Mouse (Mus musculus) heart, adult 11 months (tissue): ENCODE measurements at regions not wholly inside any gene's neighbourhood (a gene's known extent, or its start where the extent isn't known, plus 50 kb on each side); places are given as distances from the start of the nearest gene placed in this dataset.

Source experiments
- DNase-seq: peaks from one replicate; pipeline ENCODE4 v3.0.0; 2022

DNA sequence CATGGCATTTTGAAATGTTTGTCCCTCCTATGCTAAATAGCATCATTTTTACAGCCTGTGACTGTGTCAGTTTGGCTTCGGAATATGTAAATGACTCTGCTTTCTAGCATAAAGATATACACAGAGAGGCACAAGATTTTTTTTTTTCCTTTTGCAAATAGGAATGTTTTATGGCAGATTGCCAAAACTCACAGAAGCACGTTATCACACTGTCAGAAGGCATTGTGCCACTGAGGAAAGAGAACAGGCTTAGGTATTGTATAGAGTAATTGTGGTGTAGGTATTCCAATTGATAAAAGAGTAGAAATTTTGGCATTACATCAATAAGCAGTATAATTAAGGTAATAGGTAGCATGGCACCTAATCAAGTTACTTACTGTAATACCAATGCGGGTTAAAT, 988.5 kb upstream of the Tenm2 start:
- DNase-seq: no peak

DNA sequence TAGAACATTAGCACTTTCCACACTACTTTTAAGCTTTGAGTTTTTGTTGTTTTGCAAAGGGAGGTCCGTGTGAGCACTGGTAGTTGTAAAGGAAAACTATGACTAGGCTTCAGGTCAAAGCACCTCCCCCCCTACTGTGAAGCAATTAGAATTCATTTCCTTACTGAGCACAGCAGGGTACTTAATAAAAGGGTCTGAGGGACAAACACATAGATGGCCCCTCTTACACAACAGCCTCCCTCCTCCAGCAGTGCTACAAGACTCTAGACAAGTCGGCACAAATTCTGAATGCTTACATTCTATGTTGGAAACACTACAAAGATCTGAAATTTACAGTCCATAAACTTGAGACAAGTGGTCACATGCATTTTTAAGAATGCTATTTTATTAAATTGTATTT, 967.6 kb upstream of the Tenm2 start:
- DNase-seq: no peak

DNA sequence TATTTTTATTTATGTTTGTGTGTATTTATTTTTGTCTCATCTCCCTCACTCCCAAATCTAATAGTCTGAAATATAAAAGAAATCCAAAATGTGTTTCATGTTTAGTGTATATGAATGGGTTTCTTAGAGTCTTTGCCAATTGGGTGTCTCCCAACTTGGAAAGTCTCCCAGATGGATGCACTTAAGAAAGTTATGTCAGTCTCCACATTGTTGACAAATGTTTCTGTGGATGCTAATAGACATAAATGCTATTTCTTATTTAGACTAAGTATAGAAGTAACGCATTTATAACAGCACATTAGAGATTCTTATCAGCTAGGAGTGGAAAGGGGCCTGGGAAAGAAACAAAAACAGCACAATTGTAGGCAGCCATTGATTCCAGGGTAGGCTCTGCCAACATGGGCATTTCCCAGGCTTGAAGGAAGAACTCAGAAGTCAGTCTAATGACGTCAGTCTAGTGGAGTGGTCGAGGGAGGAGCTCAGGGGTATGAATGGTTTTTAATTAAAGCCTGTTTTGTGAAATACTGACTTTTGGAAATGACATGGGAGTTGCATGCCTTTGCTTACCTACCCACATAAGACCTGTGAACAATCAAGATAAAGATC, 965.5 kb upstream of the Tenm2 start:
- no peak for DNase-seq

DNA sequence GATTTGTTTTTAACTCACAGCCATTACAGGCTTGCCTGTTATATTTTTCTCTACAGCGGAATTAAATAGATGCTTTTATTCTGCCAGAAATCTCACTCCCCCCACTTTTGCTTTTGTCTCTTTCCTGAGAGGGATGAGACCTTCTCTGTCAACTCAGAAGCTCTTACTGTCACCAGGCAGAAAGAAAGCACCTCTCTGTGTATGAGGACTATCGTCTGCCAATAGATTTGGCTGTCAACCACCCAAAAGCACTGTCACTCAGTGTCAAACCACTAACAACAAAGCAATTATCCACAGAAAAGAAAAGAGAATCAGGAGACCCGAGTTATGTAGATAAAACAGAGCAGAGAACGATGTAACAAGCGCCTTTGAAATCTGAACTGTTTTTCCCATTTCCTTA, 958.0 kb upstream of the Tenm2 start:
- DNase-seq: no peak

DNA sequence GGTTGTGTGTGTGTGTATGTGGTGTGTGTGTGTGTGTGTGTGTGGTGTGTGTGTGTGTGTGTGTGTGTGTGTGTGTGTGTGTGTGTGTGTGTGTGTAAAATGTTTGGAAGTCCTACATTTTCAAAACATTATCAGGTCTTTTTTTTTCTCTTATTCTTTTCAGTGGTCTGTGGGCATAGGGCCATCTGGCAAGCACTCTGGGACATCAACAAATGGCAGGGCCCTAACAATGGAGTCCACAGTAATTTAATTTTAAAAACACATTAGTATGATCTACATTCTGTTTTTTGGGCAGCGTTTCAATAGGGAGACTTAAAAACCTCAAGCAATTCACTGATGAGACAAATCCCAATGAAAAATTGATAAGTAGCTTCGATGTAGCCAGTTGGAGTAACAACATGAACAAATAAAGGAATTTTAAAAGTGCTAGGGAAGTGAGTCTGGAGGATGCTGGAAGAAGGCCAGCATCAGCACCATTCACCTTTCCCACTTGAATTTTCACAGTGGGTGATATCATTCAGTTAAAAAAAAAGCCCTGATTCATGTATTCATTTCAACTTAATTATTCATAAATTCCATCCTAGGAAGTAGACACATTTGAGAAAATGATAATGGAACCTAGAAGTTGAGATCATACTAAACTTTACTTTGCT, 956.3 kb upstream of the Tenm2 start:
- no peak for DNase-seq

DNA sequence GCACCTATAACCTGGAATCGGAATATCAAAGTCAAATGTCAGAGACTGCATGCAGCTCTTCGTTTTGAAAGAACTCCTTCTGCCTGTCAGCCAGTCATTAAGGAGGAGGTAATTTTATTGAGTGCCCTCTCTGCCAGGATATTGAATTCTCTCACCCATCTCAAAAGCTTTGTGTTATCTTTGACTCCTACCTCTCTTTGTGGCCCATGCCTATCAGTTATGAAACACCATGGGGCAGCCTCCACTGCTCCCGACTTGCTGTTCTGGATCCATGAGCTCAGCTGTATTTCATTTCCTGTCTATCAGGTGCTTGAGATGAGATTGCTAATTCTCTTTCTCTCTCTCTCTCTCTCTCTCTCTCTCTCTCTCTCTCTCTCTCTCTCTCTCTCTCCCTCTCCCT, 955.7 kb upstream of the Tenm2 start:
- DNase-seq: no peak

DNA sequence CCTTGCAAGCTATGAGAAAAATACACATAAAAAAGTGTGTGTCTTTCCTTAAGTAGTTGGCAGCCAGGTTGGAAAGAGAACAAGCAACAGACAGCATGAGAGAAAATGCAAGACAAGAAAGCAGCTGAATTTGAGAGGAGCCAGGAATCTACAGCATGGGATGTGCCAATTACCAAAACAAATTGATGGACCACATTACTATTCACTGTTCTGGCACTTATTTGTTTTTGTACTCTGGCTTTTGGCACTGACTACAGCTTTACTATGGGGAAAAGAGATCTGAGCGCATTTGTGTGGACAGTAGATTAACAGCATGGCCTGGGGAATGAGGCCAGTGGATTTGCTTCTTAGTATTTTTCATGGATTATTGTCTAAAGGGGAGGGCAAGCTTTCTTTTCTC, 935.0 kb upstream of the Tenm2 start:
- DNase-seq: no peak

DNA sequence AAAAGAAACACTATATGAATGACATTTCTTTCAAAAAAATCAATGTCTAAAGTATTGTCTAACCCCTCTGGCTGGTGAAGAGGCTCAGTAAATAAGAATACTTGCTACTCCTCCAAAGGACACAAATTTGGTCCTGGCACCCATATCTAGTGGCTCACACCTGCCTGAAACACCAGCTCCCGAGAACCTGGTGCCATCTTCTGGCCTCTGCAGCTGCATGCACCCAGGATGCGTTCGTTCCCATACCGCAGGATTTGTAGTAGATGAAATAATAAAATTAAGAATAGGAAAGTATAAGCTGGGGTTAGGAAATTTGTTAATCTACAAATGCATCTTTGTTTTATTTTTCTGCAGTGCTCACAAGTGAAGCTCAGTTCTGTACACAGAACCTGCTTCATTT, 922.5 kb upstream of the Tenm2 start:
- DNase-seq: no peak

DNA sequence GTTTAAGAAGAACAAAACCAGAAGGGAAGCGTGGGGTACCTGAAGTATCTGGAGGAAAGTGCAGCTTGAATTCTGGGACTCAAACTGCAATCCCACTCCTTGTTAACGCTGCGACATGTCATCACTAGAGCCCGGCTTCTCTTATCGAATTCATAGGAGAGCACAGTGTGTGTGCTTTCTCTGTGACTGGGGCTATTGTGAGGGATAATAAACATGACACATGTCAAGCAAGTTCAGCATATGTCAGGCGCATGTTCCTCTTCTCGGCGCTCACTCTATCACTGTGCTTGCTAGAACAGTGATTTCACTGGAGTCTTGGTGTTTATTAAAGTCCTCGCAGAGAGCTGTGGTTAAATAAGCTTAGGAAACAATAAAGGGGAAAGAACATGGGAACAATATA, 921.2 kb upstream of the Tenm2 start:
- no peak for DNase-seq

DNA sequence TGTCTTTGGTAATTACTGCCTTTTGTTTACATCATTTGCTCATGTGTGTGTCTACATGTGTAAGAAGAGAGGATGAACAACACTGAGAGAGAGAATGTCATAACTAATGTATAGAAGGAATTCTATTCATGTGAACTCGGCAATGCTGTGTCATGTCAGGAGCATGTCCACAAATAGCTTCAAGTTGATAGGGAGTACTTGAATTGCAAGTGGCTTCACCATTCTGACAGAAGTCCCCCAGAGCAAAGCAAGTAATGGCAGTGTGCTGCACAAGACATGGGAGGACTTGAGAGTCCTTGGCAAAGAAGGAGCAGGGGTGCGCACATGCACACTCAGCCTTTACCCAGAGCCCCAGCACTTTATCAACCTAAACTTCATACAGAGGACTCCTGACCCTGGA, 919.9 kb upstream of the Tenm2 start:
- DNase-seq: no peak

DNA sequence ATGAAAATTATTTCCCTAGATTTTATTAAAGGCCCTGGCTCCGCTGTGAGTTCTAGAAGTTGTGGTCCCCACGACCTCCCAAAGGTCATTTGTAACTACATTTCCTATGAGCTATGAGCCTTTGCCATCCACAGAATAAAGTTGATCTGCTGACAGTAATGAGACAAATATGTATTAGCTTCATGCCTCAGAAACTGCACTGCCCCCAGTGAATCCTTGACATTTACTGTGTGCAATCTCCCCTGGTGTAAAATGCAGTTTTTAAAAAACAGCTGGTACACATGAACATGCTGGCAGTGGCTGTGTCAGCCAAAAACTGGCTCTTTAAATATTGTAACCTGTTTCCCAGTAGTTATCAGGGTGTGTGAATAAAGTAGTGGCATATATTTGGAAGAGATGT, 907.7 kb upstream of the Tenm2 start:
- DNase-seq: no peak

DNA sequence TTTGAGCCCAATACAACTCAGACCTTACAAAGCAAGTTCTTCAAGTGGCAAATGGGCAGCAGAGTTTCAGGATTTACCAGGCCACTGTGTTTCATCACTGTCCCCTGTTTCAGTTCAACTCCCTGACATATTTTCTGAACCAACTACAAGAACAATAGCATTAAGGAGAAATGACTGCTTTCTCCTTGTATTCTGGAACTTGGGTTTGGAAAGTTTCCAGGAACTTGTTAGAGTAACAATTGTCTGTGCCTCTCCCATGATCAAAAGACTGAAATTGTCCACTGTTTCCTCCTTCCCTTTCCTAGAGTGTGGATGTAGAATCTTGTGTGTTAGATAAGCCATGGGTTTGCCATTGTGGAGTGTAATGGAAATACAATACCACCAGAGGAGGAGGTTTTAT, 893.1 kb upstream of the Tenm2 start:
- DNase-seq: no peak

DNA sequence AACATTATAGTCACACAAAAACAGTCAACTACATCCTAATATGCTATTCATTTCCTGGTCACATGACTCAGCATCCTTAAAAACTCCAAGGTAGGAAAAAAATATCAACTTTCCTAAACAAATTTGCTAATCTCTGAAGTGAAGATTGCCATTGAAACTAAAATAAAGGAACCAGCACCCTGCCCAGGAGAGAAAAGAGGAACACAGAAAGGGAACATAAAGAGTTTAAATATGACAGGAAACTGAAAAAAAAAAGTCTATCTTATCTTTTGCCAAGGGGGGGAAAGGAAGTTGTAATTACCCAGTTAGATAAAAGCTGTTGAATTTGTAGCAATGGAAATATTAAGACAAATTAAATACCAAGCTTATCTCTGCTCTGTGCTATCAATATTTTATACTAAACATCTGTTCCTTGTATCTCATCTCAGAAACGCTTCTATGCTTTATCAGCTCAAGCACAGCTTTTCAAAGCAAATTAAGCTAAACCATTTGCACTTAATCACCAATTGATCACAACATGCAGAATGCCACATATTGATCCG, 888.1 kb upstream of the Tenm2 start:
- DNase-seq: no peak

DNA sequence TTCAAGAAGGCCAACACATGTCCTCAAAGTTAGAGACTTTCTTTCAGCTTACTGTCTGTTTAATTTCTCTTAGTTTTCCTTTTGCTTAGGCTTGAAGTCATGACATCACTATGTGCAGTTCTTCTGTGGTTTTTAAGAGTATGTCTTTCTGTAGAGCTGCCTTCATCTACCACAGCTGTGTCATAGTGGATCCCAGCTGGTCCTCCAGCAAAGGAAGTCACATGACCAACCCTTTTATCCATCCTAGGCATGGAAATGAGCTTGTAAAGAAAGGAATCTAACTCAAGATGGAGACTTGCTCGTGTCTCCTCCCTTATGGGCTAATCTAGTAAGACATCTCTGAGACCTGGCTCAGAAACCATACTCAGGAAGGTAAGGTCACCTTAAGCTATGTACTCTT, 886.7 kb upstream of the Tenm2 start:
- DNase-seq: no peak

DNA sequence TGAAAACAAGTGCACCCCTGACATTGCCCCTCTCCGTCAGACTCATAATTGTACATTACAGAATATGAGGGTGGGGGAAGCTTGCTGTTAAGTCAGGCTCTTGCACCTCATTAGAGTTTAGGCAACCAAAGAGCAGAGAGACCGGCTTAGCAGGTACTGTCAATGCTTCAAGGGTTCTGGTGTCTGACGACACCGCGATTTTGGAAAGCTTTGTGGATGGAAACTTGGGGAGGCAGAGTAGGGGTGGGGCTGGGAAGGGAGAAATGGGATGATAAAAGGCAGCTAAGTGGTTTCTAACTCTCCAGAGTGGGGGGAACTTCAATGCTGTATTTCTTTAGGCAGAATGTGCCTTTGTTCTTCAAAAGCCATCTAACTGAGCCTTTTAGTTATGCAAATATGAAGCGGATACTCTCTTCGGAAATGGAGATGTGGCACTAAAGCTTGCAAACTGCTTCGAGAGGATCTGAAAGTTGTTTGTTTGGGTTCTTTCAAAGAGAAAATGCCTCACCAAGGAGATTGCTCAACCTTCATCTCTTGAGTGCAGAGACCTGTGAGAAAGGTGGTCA, 885.4 kb upstream of the Tenm2 start:
- DNase-seq: no peak

DNA sequence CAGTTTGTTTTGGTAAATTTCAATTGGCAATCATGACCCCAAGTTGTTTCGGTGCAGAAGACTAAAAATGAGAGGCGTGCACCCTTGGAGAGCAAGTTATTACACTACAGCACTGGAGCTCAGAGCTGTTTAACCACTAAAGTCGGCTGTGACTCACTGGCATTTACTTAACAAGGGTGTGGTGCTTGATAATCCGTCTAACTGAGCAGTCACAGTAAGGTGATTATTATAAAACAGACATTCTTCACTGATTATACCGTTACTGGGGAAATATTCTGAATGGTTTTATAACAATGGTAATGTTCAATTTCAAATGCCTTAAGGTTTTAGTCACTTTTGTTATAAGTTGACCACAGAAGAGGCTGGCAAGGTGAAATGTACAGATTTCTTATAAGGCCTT, 882.0 kb upstream of the Tenm2 start:
- DNase-seq: no peak

DNA sequence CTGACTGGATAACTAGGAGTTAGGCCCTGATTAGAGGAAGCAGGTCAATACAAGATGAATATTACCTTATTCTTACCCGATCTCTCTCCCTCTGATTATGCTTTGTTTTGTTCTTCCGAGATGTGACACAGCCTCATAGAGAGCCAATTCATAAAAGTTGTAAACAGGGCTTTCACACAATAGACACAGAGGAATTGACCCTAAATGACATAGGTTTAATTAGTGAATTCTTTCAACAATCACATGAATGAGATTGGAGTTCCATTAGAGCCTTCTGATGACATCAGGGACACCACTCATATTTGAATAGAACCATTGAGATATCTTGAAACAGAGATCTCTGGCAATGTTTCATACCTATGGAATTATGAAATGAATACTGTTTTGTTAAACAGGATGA, 856.4 kb upstream of the Tenm2 start:
- no peak for DNase-seq

DNA sequence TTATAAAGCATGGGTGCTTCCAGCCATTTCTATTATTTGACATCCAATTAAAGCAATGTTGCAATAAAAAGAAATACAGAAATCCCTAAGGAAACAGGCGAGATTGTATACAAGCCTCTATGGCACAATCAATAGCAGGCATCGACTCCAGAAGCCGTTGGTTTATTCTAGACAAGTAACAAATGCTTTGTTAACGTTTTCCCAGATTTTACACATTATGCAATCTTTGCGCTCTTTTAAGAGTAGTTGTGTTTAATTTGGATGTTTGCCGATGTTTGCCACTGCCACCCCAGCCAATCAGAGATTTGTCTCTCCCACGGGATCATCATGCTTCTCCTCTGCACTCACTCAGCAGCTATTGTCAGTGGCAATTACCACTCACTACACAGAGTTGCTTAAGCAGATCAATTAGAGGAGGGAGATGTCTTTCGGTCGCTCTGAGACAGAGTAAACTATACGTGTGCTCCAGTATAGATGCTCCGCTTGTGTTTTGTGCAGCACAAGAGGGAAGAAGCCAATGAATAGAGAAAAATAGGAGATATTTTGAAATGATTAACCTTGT, 839.5 kb upstream of the Tenm2 start:
- DNase-seq: no peak

DNA sequence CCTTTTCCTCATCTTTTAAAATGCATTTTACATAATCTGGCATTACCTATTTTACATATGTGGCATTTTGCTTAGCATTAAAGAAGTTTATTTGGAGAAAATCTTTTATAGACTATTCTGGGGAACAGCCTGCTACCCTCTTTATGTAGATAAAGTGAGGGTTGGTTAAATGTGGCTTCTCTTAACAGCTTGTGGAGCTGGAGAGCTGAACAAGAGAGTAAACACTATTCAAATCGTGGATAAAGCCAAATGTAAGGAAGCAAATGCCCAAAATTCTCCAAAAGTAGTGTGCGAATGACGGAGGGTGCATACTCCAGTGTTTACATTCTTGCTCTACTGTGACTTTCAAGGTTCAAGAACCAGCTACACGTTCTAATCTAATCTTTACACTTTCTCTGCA, 833.9 kb upstream of the Tenm2 start:
- no peak for DNase-seq

DNA sequence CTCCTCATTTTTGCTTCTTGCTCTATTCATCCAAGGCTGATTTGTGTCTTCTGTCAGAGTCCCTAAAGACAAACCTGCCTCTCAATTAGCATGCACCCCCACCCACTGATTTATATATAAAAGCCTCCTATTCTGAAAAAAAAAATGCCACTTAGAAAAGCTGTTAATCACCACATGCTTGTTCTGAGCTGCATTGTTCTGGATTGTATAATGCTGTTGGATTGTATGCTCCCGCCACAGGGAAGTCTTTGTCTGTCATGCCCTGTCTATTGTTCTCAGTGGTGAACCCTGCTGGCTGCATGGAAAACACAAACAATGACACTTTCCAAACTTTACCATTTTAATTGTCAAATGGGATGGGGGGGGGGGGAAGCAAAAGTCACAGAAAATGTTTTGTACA, 831.9 kb upstream of the Tenm2 start:
- no peak for DNase-seq

DNA sequence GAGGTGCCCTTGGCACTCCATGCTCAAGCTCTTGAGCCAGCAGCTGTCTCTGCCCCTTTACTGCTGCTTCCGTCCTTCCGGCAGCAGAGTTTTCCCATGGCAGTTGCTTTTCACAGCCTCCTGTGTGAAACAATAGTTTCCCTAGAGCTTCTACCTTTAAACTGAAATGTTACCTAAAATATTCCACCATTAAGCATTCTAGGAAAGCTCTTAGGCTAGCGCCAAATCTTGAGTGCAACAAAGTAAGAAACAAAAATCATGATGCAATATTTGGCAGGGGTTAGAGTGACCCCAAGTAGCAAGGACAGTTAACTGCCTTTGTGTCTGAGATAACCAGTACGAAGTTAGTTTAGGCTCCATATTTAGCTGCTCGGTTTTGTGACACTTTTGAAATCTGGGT, 830.3 kb upstream of the Tenm2 start:
- peak; percentile 61 for DNase-seq

DNA sequence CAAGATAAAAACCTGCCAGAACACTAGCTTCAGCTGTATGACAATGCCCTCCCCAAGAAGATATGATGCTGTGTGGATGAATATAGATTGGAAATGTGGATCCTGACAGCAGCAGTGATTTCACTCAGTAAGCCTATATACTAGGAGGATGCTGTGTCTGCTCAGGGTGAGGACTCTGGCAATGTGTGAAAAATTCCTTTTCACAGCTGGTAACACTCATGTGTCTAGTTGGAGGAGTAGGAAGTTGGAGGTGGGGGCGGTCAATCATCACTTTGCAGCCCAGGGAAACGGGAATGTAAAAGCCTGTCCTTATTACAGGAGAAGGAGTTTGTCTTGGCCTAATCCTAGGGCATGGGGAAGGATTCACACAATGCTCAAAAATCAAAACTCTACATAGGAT, 824.3 kb upstream of the Tenm2 start:
- peak; percentile 73 for DNase-seq

DNA sequence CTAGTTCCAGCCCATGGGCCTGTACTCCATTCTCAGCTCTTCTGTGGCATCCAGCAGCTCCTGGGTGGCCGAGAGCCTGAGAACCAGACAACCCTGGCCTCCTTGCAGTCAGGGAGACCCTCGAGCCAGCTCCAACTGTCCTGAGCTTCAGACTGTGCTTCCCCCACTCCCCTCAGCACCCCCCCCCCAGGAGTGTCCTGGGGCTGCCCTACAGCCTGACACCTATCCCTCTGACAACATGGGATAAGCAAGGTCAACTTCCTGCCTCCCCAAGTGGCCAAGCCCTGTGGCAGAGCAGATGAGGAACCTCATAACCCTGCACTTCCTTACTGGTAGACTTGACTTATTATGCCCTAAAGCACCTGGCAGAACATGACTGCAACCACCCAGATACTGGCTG, 823.1 kb upstream of the Tenm2 start:
- peak; percentile 74 for DNase-seq

DNA sequence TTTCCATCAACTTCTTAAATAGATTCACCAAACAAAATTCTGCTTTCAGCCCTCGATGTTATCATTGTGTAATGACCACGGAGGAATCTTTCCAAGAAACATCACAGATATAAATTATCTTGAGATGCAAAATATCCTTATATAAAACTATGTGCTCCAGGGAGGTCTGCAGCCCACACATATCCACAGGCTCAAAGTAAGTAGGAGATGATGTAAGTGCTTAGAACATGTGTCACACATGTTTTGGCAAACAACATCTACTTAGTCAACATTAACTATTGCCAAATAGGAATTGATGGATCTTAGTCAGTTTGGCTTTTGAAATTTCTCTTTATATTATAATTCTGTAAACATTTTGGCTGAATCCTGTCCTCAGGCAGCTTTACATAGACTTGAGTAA, 800.8 kb upstream of the Tenm2 start:
- DNase-seq: no peak
